Mouse (Mus musculus) heart, embryonic 16.5 days (tissue): Measurements from ENCODE around the gene Zfp865. TPM values are rescaled to one million over a fixed set of nuclear protein-coding genes. Genes with fewer than 3 reads are reported as not detected.
"Not testable (repeated sequence)": the region's sequence is repeated elsewhere in the genome, so short reads cannot be mapped to it uniquely, and the experiment has no call there.

Experiments used
- ATAC-seq: fragments of 200-750 bp; cut with Nextera tagmentation; replicated peaks from 2 replicates; pipeline ENCODE4 v1.8.0; 2017; ENCODE audit warnings: moderate number of reproducible peaks; ENCODE audit not compliant: insufficient read depth, low FRiP score; ENCODE audit errors: extremely low read depth
- H3K27ac ChIP-seq: fragments of 300-500 bp; sonication (generic); 2 replicates; pipeline ENCODE4 v1.5.1; 2014; ENCODE audit warnings: mild to moderate bottlenecking, low read length, control low read depth, moderate library complexity
- H3K27me3 ChIP-seq: fragments of 300-500 bp; sonication (generic); 2 replicates; pipeline ENCODE4 v1.6.1; 2014; ENCODE audit warnings: low read length, mixed read lengths; ENCODE audit not compliant: control insufficient read depth, insufficient read depth
- H3K36me3 ChIP-seq: fragments of 300-500 bp; sonication (generic); 2 replicates; pipeline ENCODE4 v1.6.1; 2014; ENCODE audit not compliant: control insufficient read depth, insufficient read depth
- H3K4me1 ChIP-seq: fragments of 300-500 bp; sonication (generic); 2 replicates; pipeline ENCODE4 v1.6.1; 2014; ENCODE audit warnings: low read length, mixed read lengths; ENCODE audit not compliant: control insufficient read depth, insufficient read depth
- H3K4me2 ChIP-seq: fragments of 300-500 bp; sonication (generic); 2 replicates; pipeline ENCODE4 v1.6.1; 2014; ENCODE audit warnings: low read depth, mild to moderate bottlenecking, control low read depth, low read length
- H3K4me3 ChIP-seq: fragments of 300-500 bp; sonication (generic); 2 replicates; pipeline ENCODE4 v1.5.1; 2014; ENCODE audit warnings: mild to moderate bottlenecking, control low read depth, low read length
- H3K9ac ChIP-seq: fragments of 300-500 bp; sonication (generic); 2 replicates; pipeline ENCODE4 v1.6.1; 2014; ENCODE audit warnings: low read length, control low read depth
- H3K9me3 ChIP-seq: fragments of 300-500 bp; sonication (generic); replicated peaks from 2 replicates; pipeline ENCODE4 v1.6.1; 2016; ENCODE audit warnings: low read length; ENCODE audit not compliant: control insufficient read depth
- WGBS: fragments of 180-500 bp; shearing (Covaris S2); extraction: QIAGEN DNeasy Blood & Tissue Kit; methylation state at CpG from one replicate; pipeline ENCODE4 v1.1.7; 2014; 5-methylcytosine and 5-hydroxymethylcytosine counted together
- polyA plus RNA-seq: library from polyadenylated mRNA; unstranded; fragments of >200 nt; fragmentation: Nextera tagmentation; extraction: Ambion mirVana; gene quantifications from 2 replicates; pipeline ENCODE4 v1.2.1, GENCODE M21; 2015

The Zfp865 gene
- polyA plus RNA-seq, 1 experiment from 2014 or later: 3.9 TPM

DNA sequence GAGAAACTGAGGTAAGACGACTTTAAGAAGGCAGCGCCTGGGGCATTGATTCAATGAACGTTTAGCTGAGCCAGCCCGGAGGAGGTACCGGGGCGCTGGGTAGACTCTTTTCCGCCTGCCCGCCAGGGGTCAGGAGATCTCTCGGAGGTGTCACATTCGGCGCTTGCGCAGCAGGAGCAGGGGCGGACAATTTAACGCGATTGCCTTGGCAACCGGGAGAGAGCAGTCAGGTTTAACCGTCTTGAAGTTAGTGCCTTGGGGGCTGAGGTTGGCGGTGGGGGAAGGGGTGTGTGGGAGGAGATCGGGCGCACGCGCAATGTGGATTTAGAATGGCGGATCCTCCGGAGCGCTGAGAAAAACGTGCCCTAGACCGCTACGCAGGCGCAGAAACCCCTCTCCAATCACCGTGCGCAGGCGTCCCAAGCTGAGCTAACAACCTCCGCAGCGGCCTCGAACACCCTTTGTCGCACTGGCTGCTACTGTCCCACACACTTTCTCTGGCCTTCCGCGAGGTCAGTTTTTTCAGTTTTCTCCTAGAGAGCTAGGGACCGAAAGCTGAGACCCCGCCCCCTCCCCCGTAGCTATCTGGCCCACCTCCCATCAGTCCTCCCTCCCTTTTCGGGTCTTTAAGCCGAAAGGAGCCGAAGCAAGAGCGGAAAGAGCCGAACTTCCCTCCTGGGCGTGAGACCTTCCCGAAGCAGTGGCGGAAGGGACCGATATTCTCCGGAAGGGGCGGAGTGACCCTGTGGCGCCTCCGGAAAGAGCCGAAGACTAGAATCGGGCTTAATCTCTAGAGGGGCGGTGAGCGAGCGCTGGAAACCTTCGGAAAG, 41.0 kb downstream of the Zfp865 start:
- peaks cover 35% of the 10 kb centered on the region for H3K4me1 ChIP-seq
- no peaks in the 10 kb centered on the region for H3K9me3 ChIP-seq
- H3K9ac ChIP-seq: peak overlapping the region; percentile 97
- peaks cover 2% of the 10 kb centered on the region; the same call in 1 of the 2 replicates for H3K36me3 ChIP-seq
- peak overlapping the region; percentile 88 for H3K4me3 ChIP-seq
- peak; percentile 89 for ATAC-seq
- under 1% methylated on average over 59 of the region's 60 CpGs for WGBS
- peaks cover 18% of the 10 kb centered on the region for H3K27me3 ChIP-seq
- H3K4me2 ChIP-seq: peak overlapping the region; percentile 91
- H3K27ac ChIP-seq: peak overlapping the region; percentile 100

DNA sequence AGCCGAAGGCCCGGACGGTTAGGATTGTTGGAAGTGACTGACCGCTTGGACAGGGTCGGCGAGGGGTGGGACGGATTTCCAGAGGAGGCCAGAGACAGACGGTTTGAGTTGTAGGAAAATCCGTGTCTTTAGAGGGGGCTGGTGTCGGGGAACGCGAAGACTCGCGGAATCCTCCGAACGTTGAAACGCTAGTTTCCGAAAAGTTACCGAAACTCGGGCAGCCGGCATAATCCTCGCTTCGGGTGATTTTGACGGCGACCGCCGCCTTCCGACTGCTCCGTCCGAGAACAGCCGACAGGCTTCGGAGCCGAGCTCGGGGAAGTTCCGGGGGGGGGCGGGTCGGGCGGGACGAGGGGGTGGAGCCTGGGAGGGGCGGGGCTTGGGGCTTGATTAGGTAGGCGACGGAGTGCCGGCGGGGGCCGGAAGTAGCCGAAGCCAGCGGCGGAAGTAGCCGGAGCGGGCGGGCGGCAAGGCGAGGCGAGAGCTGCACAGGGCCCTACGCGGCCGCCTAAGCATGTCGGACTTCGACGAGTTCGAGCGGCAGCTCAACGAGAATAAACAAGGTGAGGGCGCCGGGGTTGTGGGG, 41.7 kb downstream of the Zfp865 start, which contains the start of gene U2af2:
U2af2 (plus strand) TSS at position 370 of the 586 bp plus-strand sequence.
- peak; percentile 68 for ATAC-seq
- under 1% methylated on average over 63 of the region's 65 CpGs for WGBS
- Histone ChIP-seq H3K4me1 (peaks cover 34% of the 10 kb centered on the region), H3K9ac (peak within 1 kb of the TSS; percentile 97), H3K27ac (peak within 1 kb of the TSS; percentile 100), H3K36me3 (peaks cover 9% of the 10 kb centered on the region), H3K9me3 (no peaks in the 10 kb centered on the region), H3K27me3 (peaks cover 14% of the 10 kb centered on the region), H3K4me3 (peak within 1 kb of the TSS; percentile 88), H3K4me2 (peak within 1 kb of the TSS; percentile 96)

DNA sequence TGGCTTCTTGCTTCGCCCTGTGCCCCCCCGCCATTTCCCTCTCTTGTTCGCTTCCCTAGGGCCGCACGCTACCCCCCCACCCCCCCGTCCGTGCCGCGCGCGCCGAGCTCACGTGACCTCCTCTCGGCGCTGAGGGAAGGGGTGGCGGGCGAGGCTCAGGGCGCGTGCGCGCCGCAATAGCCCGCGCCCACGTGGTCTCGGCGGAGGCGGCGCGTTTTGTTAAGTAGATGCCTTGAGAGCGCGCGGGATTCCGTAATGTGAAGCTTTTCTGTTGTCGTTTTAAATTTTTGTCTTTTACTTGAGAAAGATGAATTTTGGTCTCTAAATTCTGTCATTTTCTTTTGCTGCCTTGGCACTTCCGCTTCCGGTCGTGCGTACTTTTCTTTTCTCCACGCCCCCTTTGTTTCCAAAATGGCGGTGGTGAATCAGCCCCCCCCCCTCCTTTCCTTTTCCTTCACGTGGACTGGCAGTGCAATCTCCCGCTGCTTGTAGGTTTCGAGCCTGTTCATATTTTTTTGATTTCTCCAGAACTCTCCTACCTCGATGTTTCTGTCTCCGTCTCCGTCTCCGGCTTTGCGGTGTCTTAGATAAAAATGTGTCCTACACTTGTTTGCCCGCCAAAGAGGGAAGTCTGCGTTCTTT, 42.3 kb downstream of the Zfp865 start:
- peak; percentile 38 for ATAC-seq
- Histone ChIP-seq H3K27ac (peak overlapping the region; percentile 100), H3K9me3 (no peaks in the 10 kb centered on the region), H3K4me2 (peak overlapping the region; percentile 96), H3K4me3 (peak overlapping the region; percentile 88), H3K4me1 (peaks cover 33% of the 10 kb centered on the region), H3K36me3 (peaks cover 13% of the 10 kb centered on the region), H3K9ac (peak overlapping the region; percentile 82), H3K27me3 (peaks cover 8% of the 10 kb centered on the region)
- WGBS: under 1% methylated on average over 42 of the region's 51 CpGs

- Histone ChIP-seq H3K36me3 (peaks cover 29% of the 10 kb centered on the region), H3K4me1 (peaks cover 31% of the 10 kb centered on the region), H3K27me3 (no peaks in the 10 kb centered on the region), H3K4me2 (no peak overlapping the region), H3K27ac (no peak overlapping the region), H3K9me3 (no peaks in the 10 kb centered on the region), H3K4me3 (no peak overlapping the region), H3K9ac (no peak overlapping the region)
- ATAC-seq: no peak
- WGBS: 89% methylated on average over 6 of the region's 6 CpGs
Measured at GRCm38 (mm10) chr7:5064886-5065285, 44.7 kb downstream of the Zfp865 start.

DNA sequence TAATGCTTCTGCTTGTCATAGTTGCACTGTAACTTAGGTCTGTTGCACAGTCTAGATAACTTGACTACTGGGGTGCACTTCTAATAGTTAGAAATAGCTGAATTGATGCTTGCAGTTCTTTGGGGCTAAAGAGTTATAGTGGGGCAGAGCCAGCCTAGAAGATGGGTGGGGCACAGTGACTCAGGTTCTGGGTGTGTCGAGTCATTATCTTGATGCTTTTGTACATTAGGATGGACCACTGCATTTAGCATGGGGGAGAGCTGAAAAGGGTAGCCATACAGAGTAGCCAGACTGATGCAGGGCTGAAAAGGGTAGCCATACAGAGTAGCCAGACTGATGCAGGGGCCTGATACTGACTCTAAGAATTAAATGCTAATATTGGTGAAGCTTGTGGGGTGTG, 53.4 kb downstream of the Zfp865 start:
- Histone ChIP-seq H3K27me3 (no peaks in the 10 kb centered on the region), H3K9me3 (no peaks in the 10 kb centered on the region), H3K4me2 (no peak overlapping the region), H3K4me1 (no peaks in the 10 kb centered on the region), H3K36me3 (peaks cover 82% of the 10 kb centered on the region), H3K9ac (no peak overlapping the region), H3K27ac (no peak overlapping the region), H3K4me3 (no peak overlapping the region)
- WGBS: 62% methylated on average over 1 of the region's 1 CpGs
- no peak for ATAC-seq

- Histone ChIP-seq H3K4me2 (no peak overlapping the region), H3K36me3 (peaks cover 74% of the 10 kb centered on the region), H3K4me3 (no peak overlapping the region), H3K27me3 (no peaks in the 10 kb centered on the region), H3K9ac (no peak overlapping the region), H3K27ac (no peak overlapping the region), H3K9me3 (no peaks in the 10 kb centered on the region), H3K4me1 (no peaks in the 10 kb centered on the region)
- WGBS: 91% methylated on average over 5 of the region's 5 CpGs
- no peak for ATAC-seq
Measured at GRCm38 (mm10) chr7:5074984-5075383, 54.8 kb downstream of the Zfp865 start.

DNA sequence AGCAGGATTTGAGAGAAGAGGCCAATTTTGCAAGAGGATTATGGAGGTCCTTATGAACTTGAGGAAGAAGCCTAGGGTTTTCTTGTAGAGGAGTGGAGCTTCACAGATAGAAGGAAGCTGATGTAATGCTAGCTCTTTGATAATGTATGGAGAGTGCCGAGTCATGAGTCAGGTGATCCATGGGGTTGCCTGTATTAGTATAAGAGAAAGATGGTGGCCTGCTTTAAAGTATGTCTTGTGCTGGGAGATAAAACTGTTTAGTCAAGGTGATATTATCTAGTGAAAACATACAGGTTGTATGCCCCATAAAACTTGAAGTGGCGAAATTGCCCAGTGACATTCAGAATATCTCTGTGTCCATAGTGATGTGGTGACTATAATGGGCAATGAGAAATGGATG, 56.8 kb downstream of the Zfp865 start:
- ATAC-seq: no peak
- WGBS: 78% methylated on average over 2 of the region's 2 CpGs
- H3K9ac ChIP-seq: no peak overlapping the region
- peaks cover 57% of the 10 kb centered on the region for H3K36me3 ChIP-seq
- H3K9me3 ChIP-seq: no peaks in the 10 kb centered on the region
- H3K4me1 ChIP-seq: peaks cover 11% of the 10 kb centered on the region
- no peak overlapping the region for H3K4me2 ChIP-seq
- H3K27ac ChIP-seq: no peak overlapping the region
- no peaks in the 10 kb centered on the region for H3K27me3 ChIP-seq
- H3K4me3 ChIP-seq: no peak overlapping the region

DNA sequence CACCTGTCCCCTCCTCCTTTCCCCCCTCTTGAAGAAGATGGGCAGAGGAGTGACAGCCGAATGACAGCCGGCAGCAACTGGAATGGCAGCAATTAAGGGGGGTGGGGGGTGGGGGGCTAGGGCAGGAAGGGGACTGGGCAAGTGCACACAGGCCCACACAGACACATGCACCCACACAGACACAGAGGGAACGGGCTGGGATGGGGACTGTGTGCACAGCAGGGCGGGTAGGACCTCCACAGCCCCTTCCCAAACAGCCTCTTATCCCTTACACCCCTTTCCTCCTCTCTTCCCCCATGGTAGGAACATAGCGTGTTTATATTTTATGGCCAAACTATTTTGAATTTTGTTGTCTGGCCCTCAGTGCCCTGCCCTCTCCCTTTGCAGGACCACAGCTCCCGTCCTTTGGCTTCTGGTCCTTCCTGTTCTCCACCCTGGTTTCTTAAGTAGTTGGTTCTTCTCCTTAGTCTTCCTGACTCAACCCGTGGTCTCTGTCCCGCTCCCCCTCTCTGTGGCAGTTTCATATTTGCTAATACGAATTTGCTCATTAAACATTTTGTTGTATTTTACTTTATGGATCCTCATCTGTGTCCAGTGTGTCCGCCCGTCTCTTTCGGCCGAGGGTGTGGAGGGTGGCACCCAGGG, 59.3 kb downstream of the Zfp865 start:
- Histone ChIP-seq H3K4me2 (peak overlapping the region; percentile 81), H3K4me1 (peaks cover 18% of the 10 kb centered on the region), H3K4me3 (peak overlapping the region; percentile 87), H3K27ac (peak overlapping the region; percentile 87), H3K36me3 (peaks cover 42% of the 10 kb centered on the region), H3K9ac (peak overlapping the region; percentile 71)
- H3K9me3 ChIP-seq, ATAC-seq, H3K27me3 ChIP-seq: not testable (repeated sequence)
- WGBS: 41% methylated on average over 9 of the region's 13 CpGs
